Mouse (Mus musculus): ENCODE measurements at regions not wholly inside any gene's neighbourhood (a gene's known extent, or its start where the extent isn't known, plus 50 kb on each side); places are given as distances from the start of the nearest gene placed in this dataset.

DNA sequence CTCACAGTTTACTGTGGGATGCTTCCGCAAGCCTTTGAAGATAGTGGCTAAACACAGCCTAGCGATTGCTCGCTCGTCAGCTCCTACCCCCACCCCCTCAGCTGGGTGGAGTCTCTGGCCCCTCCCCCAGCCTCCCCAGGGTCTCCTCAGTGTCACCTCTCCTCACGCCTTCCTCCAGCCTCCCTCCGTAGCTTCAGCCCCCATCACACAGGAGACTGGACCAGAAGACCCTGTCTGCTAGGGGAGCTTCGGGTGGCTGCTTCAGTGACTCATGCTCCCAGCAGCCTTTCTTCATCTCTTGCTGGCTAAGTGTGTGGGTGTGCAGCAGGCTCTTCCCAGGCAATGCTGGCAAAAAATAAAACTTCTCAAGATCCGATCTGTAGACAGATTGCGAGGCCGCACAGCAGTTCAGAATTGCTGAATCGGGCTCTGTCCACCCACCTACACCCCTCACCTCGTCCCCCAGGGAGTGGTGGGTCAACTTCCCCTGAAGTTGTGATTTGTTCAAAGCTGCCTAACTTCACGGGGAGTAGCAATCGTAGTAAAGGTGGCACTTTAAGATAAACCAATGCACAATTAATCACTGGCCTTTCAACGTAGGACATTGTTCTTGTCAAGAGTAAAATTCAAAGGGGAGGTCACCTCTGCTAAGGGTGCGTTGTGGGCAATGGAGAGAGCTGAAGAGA is 61.2 kb upstream of the Ankrd28 start:
- ATAC-seq (replicated peaks; ENCODE audit: low FRiP score, poor library complexity, severe bottlenecking): no peak

DNA sequence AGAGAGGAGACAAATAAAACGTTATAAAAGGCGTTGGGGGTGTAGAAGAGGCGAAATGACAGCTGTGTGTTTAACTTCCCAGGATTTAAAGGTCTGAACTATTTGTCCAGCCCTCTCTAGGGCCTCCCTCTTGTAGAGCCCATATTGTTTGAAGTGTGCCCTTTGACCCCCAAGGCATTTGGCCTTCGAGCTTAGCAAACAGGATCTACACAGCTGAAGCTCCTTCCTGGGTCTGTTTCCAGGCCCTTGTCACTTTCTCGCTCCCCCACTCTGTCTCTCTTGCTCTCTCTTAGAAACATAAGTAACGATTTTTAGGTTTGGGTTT is 61.7 kb upstream of the Ankrd28 start:
- no peak for ATAC-seq (replicated peaks; ENCODE audit: low FRiP score, poor library complexity, severe bottlenecking)

DNA sequence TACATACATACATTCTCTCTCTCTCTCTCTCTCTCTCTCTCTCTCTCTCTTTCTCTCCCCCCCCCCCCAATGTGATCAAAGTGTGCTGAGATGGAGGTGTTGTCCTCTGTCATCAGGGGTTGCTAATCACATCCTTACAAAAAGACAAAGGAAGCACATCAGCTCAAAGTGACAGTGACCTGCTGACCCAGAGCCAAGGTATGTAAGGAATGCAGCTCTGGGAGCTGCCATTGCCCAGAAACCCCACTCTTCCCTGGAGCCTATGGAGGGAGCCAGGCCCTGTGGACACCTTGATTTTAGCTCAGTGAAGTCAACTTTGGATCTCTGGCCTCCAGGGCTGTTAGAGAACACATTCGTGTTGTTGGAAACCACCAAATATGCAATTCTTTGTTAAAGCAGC is 66.0 kb upstream of the Ankrd28 start:
- ATAC-seq (replicated peaks; ENCODE audit: low FRiP score, poor library complexity, severe bottlenecking): no peak

DNA sequence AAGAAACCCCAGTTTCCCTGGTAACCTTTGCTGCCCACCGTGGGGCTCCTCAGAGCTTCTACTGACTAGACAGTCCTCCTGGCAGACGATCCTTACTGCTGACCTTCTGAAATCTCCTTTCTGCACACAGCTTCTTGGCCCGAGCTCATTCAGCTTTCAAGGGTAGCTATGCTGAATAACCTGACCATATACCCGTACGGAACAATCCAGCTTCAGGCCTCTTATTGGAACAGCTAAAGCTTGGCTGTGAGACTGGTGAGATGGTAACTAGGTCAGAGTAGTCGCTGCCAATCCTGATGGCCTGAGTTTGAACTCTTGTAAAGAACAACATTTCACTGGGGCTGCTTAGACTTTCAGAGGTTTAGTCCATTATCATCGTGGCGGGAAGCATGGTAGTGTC is 69.1 kb upstream of the Ankrd28 start:
- ATAC-seq (replicated peaks; ENCODE audit: low FRiP score, poor library complexity, severe bottlenecking): no peak

DNA sequence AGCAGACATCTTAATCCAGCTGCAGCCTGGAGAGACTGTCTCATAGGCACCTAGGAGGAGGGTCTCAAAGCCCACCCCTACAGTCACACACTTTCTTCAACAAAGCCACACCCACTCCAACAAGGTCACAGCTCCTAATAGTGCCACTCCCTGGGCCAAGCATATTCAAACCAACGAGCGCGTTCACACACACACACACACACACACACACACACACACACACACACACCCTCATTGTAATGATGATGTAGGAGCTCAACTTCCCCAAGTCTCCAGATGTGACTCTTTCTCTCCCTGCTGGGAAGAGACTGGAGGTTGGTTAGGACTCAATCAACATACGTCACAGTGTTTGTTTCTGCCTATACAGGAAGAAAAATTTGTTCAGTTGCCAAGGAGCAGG is 69.5 kb upstream of the Ankrd28 start:
- no peak for ATAC-seq (replicated peaks; ENCODE audit: low FRiP score, poor library complexity, severe bottlenecking)

DNA sequence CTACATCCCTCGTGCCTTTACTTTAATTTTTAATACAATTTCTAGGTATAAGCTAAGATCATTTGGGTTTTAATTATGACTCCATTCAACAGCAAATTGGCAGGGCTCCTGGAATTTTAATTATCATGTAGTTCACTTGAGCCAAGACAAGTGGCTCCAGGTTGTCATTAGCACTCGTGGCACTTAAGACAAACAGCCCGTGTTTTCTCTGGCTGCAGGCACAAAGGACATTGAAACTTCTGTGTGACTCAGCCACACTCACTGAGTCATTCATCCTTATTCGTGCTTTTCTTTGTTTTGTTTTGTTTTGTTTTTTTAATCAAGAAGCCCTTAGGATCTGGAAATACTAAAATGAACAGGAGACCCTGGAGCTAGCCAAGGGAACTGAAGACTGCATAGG is 71.5 kb upstream of the Ankrd28 start:
- ATAC-seq (replicated peaks; ENCODE audit: low FRiP score, poor library complexity, severe bottlenecking): no peak

DNA sequence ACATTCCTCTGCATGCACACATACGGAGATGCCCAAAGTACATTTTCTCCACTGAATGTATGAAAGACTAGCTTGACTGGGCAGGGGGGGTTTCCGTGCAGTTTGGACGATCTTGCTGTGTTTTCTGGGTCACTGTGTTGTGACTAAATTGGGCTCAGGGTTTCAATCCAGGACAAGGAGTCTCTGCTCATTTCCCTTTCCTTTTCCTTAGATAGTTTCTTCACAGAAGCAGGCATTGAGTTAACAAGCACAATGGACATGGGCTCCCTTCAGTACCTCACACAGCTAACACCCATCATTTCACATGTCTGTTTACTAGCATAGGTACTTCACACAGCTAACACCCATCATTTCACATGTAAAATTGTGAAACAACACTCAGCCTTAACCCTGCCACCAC is 73.2 kb upstream of the Ankrd28 start:
- ATAC-seq (replicated peaks; ENCODE audit: low FRiP score, poor library complexity, severe bottlenecking): no peak

DNA sequence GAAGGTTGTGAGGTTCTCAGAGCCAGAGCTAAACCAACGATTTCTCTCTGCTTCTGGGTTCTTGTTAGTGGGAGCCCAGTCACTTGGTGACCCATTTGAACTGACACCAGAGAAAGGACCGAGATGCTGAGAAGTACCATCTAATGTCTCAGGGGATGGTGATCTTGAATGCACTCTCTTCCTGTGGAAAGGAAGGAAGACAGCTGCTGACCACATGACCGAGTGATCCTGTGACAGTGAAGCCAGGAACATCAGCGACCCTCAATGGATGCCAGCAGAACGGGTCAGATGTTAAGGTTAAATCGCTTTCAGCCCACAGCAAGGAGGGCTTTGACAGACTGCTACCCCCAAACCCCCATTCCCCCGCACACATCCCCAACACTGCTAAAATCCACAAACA is 78.1 kb upstream of the Ankrd28 start:
- ATAC-seq (replicated peaks; ENCODE audit: low FRiP score, poor library complexity, severe bottlenecking): no peak

DNA sequence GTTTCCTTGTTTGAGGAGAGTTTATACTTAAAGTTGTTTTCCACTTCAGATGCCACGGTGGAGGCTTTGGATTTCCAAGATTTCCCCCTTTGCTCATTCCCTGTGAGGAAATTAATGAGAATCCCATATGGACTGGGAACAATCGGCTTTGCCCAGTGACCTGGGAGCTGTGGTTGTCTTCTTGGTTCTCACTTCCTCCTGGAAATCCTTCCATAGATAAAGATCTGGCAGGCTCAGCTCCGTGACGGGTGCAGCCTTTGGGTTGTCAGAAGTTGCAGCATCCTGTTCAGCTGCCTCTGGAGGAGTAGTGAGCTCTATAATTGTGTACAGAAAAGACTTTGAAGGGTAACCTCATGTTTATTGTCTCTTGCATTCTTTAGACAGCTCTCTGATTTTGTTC is 78.8 kb upstream of the Ankrd28 start:
- no peak for ATAC-seq (replicated peaks; ENCODE audit: low FRiP score, poor library complexity, severe bottlenecking)

DNA sequence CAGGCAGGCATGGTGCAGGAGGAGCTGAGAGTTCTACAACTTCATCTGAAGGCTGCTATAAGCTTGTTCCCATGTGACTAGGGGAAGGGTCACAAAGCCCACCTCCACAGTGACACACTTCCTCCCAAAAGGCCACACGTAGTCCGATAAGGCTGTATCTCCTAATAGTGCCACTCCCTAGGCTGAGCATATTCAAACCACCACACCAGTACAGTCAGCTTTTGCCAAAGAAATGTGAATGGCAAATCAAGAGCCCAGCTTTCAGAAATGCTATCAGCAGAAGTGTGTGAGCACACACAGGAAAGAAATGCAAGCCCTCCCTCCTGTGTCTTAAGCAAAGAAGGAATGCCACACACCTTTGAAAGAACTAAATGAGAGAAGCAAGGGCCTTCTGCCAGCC is 80.4 kb upstream of the Ankrd28 start:
- no peak for ATAC-seq (replicated peaks; ENCODE audit: low FRiP score, poor library complexity, severe bottlenecking)

DNA sequence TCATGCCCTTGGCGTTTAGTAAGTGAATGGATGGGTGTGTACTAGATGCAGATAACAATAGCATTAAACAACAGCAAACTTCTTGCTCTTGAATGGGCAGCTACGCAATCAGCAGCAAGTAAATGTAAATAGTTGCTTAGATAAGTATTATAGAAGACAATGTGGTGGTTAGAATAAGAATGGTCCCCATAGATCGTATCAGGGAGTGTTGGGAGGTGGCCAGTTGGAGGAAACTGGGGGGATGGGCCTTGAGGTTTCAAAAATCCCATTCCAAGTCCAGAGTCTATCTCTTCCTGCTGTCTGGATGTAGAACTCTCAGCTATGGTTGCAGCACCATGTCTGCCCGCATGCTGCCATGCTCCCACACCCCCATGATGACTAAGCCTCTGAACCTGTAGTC is 88.0 kb upstream of the Ankrd28 start:
- no peak for ATAC-seq (replicated peaks; ENCODE audit: low FRiP score, poor library complexity, severe bottlenecking)

DNA sequence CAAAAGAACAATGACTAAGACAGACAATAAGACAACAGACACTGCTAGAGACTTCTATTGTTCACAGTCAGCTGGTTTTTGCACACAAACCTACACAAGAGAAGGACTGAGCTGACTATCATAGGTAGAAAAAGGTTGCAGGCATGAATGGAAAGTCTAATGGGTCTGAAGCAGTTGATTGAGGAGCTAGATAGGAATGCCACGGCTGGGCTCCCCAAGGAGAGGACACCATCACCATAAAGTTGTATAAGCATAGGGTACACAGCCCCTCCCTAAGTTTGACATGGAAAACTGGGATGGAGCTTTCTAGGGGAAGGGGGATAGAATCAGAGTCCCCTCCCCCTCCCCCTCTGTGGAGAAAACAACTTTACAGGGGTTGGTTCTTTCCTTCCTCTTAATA is 88.5 kb upstream of the Ankrd28 start:
- no peak for ATAC-seq (replicated peaks; ENCODE audit: low FRiP score, poor library complexity, severe bottlenecking)

DNA sequence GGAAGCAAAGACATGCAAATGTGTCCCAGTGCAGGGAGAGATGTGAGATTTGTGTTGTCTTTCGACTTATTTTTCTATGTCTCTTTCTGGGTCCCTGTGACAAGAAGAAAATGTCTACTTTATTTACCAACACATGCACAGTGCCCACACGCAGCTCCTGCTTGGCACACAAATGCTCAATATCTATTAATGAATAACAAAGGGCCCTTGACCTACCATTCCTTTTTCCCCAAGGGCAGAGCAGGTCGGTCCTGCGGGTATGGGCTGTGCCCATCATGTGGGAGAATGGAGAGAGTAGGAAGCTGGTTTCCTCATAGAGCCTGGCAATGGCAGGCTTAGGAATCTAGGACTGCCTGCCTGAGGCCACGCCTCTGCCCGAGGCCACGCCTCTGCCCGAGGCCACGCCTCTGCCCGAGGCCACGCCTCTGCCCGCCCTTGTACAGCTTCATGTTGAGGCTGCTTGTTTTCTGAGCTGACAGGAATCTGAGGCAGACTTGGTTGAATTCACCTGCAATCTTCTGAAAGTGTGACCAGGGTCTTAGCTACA is 98.8 kb upstream of the Ankrd28 start:
- ATAC-seq (replicated peaks; ENCODE audit: low FRiP score, poor library complexity, severe bottlenecking): peak; percentile 75

DNA sequence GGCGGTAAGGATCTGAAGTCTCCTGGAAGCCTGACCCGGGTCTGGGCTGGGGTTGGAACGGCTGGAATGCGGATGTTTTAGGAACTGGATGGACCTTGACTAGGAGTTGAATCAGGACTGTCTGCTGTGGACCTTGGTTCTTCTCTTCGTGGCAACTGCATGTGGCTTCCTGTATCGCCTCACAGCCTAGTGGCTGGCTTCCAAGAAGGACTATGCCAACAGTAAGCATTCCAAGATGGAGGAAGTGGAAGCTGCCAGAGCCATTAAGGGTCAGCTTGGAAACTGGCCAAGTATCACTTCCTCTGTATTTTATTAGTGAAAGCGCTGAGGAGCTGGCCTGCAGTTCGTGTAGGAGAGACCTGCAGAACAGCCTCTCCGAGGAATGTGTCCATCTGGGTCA is 98.4 kb upstream of the Galnt15 start:
- ATAC-seq (replicated peaks; ENCODE audit: low FRiP score, poor library complexity, severe bottlenecking): no peak

DNA sequence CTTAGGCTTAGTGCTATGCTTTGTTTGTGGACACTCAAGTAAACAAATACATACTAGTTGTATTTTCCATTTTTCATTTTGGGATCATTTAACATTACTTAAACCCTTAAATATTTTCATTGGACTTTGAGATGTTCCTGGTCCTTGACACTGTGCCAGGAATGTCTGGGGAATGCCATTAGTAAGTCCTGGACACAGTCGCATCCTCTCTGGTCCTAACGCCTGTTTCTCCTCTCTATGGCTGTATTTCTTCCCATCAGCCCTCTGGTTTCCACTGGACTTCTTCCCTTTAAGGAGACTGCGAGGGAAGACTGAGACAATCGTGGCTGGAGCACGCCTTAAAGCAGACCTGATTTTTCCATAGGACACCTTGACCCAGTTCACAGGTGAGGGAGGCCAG is 96.8 kb upstream of the Galnt15 start:
- no peak for ATAC-seq (replicated peaks; ENCODE audit: low FRiP score, poor library complexity, severe bottlenecking)

DNA sequence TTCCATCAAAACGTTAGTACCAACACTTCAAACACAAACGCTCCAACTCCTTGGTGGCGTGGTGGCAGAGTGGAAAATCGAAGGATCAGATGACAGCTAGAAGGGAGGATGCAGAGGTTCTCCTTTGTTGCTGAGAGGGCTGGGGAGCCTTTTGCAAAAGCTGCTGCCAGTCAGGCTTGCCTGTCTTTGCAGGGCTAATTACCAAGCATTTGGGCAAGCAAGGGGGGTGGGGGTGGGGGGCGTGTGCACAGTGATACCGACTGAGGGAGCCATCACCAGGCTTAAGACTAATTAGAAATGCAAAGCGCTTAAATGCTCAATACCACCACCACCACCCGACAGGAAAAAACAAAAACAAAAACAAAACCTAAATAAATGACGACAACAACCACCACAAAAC is 95.3 kb upstream of the Galnt15 start:
- ATAC-seq (replicated peaks; ENCODE audit: low FRiP score, poor library complexity, severe bottlenecking): no peak

DNA sequence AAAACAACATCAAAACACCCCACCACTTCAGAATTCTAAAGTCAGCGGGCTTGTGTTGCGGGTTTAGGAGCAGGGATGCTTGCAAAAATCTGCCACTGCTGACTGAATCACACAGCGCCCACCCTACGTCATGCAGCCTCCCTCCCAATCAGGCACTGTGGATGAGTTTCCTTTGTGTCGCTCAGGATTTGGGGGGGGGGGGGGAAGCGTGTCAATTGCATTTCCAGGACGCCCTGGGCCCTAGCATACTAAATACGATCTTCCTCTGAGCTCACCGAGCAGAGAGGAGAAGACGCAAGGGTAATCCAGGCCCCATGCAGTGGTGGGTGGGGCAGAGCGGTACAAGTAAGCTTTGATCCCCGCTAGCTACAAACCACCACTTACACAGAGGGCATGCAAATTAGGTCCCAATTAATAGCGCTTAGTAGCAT is 94.9 kb upstream of the Galnt15 start:
- ATAC-seq (replicated peaks; ENCODE audit: low FRiP score, poor library complexity, severe bottlenecking): no peak

DNA sequence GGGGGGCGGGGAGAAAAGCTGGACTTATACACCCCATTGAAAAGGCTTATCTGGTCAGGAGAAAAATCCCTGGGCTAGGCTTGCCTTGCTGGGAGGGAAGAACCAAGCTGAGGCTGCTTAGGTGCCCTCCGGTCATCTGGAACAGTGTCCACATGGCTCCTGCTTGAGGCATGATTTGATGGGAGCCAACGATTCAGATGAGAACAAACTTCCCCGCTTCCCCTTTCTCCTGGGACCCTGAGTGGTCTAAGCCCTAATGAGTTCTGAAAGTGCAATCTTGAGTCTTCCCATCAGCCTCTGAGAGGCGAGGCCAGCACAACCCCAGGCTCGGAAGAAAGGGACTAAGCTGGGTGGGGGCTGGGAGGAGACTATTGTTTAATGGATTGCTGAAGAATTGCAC is 94.5 kb upstream of the Galnt15 start:
- ATAC-seq (replicated peaks; ENCODE audit: low FRiP score, poor library complexity, severe bottlenecking): no peak

DNA sequence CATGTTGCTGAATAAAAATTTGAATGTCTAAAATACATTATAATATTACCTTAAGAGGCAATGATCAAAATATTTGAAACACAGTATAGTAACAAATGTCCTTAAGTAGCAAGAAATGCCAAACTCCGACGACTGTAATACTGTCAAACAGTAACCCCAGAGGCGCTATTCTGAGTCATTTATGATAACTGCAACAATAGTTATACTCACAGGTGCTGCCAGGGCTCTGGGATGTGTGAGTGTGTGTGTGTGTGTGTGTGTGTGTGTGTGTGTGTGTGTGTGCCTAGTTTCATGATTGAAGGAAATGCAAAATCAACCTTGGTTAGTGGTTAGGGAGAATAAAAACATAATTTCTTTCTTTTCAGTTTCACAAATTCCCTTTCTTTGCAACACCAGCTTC is 94.0 kb upstream of the Galnt15 start:
- no peak for ATAC-seq (replicated peaks; ENCODE audit: low FRiP score, poor library complexity, severe bottlenecking)

DNA sequence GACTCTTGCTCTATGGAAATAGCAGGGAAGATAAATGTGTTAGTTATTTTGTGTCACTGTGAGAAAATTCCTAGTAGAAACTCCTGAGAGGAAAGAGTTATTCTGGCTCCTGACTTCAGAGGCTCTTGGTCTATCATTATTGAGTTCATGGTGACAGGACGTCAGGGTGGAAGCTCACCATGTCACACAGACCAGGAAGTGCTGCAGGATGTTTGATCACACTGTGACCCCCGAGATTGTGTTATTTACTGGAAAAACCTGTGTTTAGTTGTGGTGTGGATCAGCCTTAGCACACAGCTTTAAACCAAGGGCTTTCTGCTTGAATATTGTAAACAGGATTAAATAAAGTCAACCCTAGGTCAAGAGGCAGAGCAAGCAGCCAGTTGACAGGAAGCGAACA is 93.4 kb upstream of the Galnt15 start:
- no peak for ATAC-seq (replicated peaks; ENCODE audit: low FRiP score, poor library complexity, severe bottlenecking)

DNA sequence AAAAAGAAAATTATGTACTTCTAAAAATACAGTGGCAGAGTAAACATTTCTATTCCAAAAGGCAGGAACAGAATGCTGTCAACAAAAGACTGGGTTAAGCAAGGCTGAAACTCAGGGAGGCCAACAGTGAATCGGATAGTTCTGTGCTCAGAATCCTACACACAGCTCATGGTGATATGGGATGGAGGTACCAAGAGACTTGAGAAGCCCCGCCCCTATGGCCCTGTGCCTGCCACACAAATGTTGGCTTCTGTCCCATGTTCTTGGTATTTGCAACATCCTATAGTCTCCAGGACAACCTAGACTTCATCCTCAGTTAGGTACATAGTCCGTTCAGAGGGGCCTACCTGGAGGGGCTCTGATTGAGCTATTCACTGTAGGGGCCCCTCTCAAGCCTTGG is 92.2 kb upstream of the Galnt15 start:
- no peak for ATAC-seq (replicated peaks; ENCODE audit: low FRiP score, poor library complexity, severe bottlenecking)

DNA sequence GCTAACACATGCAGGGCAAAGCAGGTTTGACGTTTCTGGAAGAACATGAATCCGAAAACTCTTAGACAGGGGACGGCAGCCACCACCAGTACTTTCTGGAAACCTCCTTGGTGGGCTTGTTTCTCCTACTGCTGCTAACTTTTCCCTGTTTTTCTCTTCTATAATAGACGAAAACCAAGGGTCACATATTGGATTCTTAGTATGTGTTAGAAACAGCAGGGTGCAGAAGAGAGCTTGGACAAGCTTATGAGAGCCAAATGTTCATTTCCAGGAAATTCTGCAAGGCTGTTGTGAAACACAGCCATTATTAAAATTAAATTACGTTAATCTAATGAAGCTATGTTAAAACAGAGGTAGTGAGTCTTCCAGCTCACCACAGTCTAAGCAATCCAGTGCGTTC is 87.9 kb upstream of the Galnt15 start:
- no peak for ATAC-seq (replicated peaks; ENCODE audit: low FRiP score, poor library complexity, severe bottlenecking)
